Mouse (Mus musculus) intestine, postnatal 0 days (tissue): Measurements from ENCODE around the gene Cuedc1. TPM values are rescaled to one million over a fixed set of nuclear protein-coding genes. Genes with fewer than 3 reads are reported as not detected.

ENCODE experiments used
- ATAC-seq: fragments of 200-750 bp; cut with Nextera tagmentation; 2 replicates; pipeline ENCODE4 v1.8.0; 2017; ENCODE audit warnings: mild to moderate bottlenecking, moderate TSS enrichment, moderate library complexity
- H3K27ac ChIP-seq: fragments of 300-500 bp; sonication (generic); 2 replicates; pipeline ENCODE4 v1.5.1; 2014; ENCODE audit warnings: mild to moderate bottlenecking, low read depth, low read length, moderate library complexity
- H3K27me3 ChIP-seq: fragments of 300-500 bp; sonication (generic); replicated peaks from 2 replicates; pipeline ENCODE4 v1.6.1; 2014; ENCODE audit warnings: low read length, mixed read lengths; ENCODE audit not compliant: control insufficient read depth, insufficient read depth
- H3K36me3 ChIP-seq: fragments of 300-500 bp; sonication (generic); 2 replicates; pipeline ENCODE4 v1.6.1; 2014; ENCODE audit warnings: mild to moderate bottlenecking, moderate library complexity; ENCODE audit not compliant: control insufficient read depth, insufficient read depth
- H3K4me1 ChIP-seq: fragments of 300-500 bp; sonication (generic); replicated peaks from 2 replicates; pipeline ENCODE4 v1.6.1; 2014; ENCODE audit warnings: antibody characterized with exemption, low read length, mixed read lengths; ENCODE audit not compliant: control insufficient read depth, insufficient read depth
- H3K4me2 ChIP-seq: fragments of 300-500 bp; sonication (generic); replicated peaks from 2 replicates; pipeline ENCODE4 v1.6.1; 2014; ENCODE audit warnings: low read depth, mild to moderate bottlenecking, moderate library complexity
- H3K4me3 ChIP-seq: fragments of 300-500 bp; sonication (generic); 2 replicates; pipeline ENCODE4 v1.5.1; 2014; ENCODE audit warnings: low read depth, low read length
- H3K9ac ChIP-seq: fragments of 300-500 bp; sonication (generic); 2 replicates; pipeline ENCODE4 v1.6.1; 2014; ENCODE audit warnings: mild to moderate bottlenecking, low read depth, low read length
- H3K9me3 ChIP-seq: fragments of 300-500 bp; sonication (generic); 2 replicates; pipeline ENCODE4 v1.6.1; 2016; ENCODE audit warnings: mixed run types; ENCODE audit not compliant: control insufficient read depth
- CTCF ChIP-seq: sonication (generic); IDR thresholded peaks from 2 replicates; pipeline ENCODE4 v1.5.1; 2016; ENCODE audit warnings: low read depth, mild to moderate bottlenecking, control low read depth, antibody characterized with exemption, moderate library complexity
- WGBS: fragments of 180-500 bp; shearing (Covaris S2); extraction: QIAGEN DNeasy Blood & Tissue Kit; methylation state at CpG from one replicate; pipeline ENCODE4 v1.1.7; 2014; 5-methylcytosine and 5-hydroxymethylcytosine counted together
- polyA plus RNA-seq: library from polyadenylated mRNA; unstranded; fragments of >200 nt; fragmentation: Nextera tagmentation; extraction: Ambion mirVana; gene quantifications from 2 replicates; pipeline ENCODE4 v1.2.1, GENCODE M21; 2015

Cuedc1 gene
- polyA plus RNA-seq, 1 experiment from 2014 or later: 7.1 TPM

DNA sequence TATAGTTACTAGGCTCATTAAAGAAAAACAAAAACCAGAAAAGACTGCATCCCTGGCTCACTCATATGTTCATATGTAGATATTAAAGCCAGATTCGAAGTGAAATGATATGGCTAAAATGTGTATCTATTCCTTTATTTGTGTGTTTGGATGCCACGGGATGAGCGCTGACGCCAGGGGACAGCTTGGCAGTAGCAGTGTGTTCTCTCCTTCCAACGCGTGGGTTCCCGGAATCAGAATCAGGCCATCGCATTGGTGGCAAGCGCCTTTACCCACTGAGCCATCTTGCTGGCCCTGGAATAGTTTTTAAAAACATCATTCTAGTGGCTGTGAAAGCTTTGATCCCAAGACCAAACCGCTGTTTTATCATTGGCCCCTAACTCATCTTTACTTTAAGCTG lies 32.1 kb downstream of the Cuedc1 start:
- no peak for TF ChIP-seq CTCF
- Histone ChIP-seq H3K27me3 (no peaks in the 10 kb centered on the region), H3K27ac (no peak overlapping the region), H3K36me3 (no peaks in the 10 kb centered on the region), H3K4me1 (no peaks in the 10 kb centered on the region), H3K9me3 (no peaks in the 10 kb centered on the region), H3K9ac (no peak overlapping the region), H3K4me2 (no peak overlapping the region), H3K4me3 (no peak overlapping the region)
- 96% methylated on average over 10 of the region's 10 CpGs for WGBS
- no peak for ATAC-seq

DNA sequence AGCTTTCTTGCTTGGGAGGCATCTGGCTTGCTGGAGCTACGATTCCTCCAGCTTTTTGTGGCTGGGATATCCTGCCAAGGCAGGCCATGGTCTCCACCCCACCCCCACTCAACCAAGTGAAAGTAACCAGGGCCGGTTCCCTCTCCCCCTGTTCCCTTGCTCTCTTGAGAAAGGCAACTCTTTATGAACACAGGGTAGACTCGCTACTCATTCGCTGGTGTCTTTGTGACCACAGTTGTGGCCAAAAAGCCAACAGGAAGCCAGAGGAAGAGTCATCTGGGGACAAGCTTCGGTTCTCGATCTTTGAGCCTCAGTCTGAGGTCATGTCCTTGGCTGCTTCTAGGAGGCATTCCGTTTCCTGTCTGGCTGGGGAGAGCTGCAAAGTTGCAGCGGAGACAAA lies 34.0 kb downstream of the Cuedc1 start:
- no peaks in the 10 kb centered on the region for H3K36me3 ChIP-seq
- H3K27ac ChIP-seq: peak overlapping the region; percentile 4; the same call in 1 of the 2 replicates
- ATAC-seq: no peak
- H3K9ac ChIP-seq: no peak overlapping the region
- H3K4me1 ChIP-seq: no peaks in the 10 kb centered on the region
- no peaks in the 10 kb centered on the region for H3K27me3 ChIP-seq
- no peak for TF ChIP-seq CTCF
- no peak overlapping the region for H3K4me3 ChIP-seq
- 46% methylated on average over 8 of the region's 8 CpGs for WGBS
- no peak overlapping the region for H3K4me2 ChIP-seq
- H3K9me3 ChIP-seq: no peaks in the 10 kb centered on the region

- Histone ChIP-seq H3K4me1 (no peaks in the 10 kb centered on the region; the same call in 1 of the 2 replicates), H3K9ac (no peak overlapping the region), H3K36me3 (no peaks in the 10 kb centered on the region), H3K27ac (no peak overlapping the region), H3K4me3 (no peak overlapping the region), H3K9me3 (no peaks in the 10 kb centered on the region), H3K4me2 (no peak overlapping the region), H3K27me3 (no peaks in the 10 kb centered on the region)
- WGBS: 48% methylated on average over 7 of the region's 7 CpGs
- no peak for TF ChIP-seq CTCF
- ATAC-seq: no peak
These were observed 37.4 kb downstream of the Cuedc1 start for GRCm38 (mm10) chr11:88135218-88135617.

GRCm38 (mm10) chr11:88137814-88138425 lies 40.1 kb downstream of the Cuedc1 start:
- no peak for TF ChIP-seq CTCF
- Histone ChIP-seq H3K9me3 (no peaks in the 10 kb centered on the region), H3K9ac (no peak overlapping the region), H3K36me3 (no peaks in the 10 kb centered on the region), H3K27ac (0 out of 2 replicates have a peak overlapping the region, but pooled peaks have one; percentile 15), H3K4me3 (no peak overlapping the region), H3K4me1 (no peaks in the 10 kb centered on the region; the same call in 1 of the 2 replicates), H3K4me2 (no peak overlapping the region), H3K27me3 (no peaks in the 10 kb centered on the region)
- 61% methylated on average over 12 of the region's 12 CpGs for WGBS
- ATAC-seq: peak; percentile 76

DNA sequence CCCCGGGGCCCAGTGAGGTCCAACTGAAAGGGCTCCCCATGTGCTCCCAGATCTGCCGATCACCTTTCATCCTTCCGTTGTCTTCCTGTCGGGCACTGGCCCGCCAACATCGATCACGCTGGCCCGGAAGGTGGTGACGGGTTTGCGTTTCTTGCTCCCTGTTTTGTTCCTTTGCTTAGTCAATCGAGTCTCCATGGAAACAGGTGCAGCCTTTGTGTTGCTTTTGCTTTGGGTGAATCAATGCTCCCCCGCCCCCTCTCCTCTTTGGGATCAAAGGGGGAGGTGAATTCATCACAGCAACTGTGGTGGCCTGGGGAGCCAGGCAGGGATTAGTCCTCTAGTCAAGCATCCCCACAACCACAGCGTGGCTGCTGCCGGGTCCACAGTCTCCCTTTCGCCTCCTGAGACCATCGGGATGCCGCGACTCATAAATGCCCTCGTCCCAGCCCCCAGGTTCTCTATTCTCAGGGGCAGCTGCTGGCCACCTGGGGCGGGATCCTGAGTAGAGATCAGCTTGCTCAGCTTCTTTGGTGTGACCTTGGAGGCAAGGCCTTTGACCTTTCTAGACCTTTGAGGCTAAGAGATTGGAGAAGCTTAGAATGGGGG lies 41.5 kb downstream of the Cuedc1 start:
- Histone ChIP-seq H3K4me2 (no peak overlapping the region; the same call in 1 of the 2 replicates), H3K4me3 (no peak overlapping the region), H3K9me3 (no peaks in the 10 kb centered on the region), H3K36me3 (no peaks in the 10 kb centered on the region), H3K27ac (no peak overlapping the region; the same call in 1 of the 2 replicates), H3K27me3 (no peaks in the 10 kb centered on the region), H3K9ac (no peak overlapping the region), H3K4me1 (no peaks in the 10 kb centered on the region; the same call in 1 of the 2 replicates)
- WGBS: 39% methylated on average over 20 of the region's 20 CpGs
- no peak for ATAC-seq
- TF ChIP-seq CTCF: no peak

- Histone ChIP-seq H3K36me3 (no peaks in the 10 kb centered on the region), H3K9me3 (no peaks in the 10 kb centered on the region), H3K27ac (no peak overlapping the region; the same call in 1 of the 2 replicates), H3K27me3 (no peaks in the 10 kb centered on the region), H3K4me3 (no peak overlapping the region), H3K4me2 (no peak overlapping the region), H3K4me1 (no peaks in the 10 kb centered on the region; the same call in 1 of the 2 replicates), H3K9ac (no peak overlapping the region)
- no peak for TF ChIP-seq CTCF
- WGBS: 47% methylated on average over 13 of the region's 13 CpGs
- ATAC-seq: peak; percentile 18; the same call in 1 of the 2 replicates
These were observed 42.5 kb downstream of the Cuedc1 start for GRCm38 (mm10) chr11:88140066-88141060.
